Mouse (Mus musculus) bone marrow, adult 2 months (tissue): Measurements from ENCODE around the gene Ip6k3.

Source experiments
- CTCF ChIP-seq: fragments of 200-500 bp; IDR thresholded peaks from 2 replicates; pipeline ENCODE4 v1.5.1; 2011; ENCODE audit warnings: low read length, control low read depth; ENCODE audit not compliant: control insufficient read depth, insufficient read depth
- POLR2A ChIP-seq: fragments of 200-500 bp; IDR thresholded peaks from 2 replicates; pipeline ENCODE4 v1.6.1; 2011; ENCODE audit warnings: low read depth, mild to moderate bottlenecking, control low read depth, low read length, borderline replicate concordance; ENCODE audit not compliant: control insufficient read depth

GRCm38 (mm10) chr17:27154256-27154655 is 13.3 kb downstream of the Ip6k3 start:
- TF ChIP-seq POLR2A = no peak
- no peak for TF ChIP-seq CTCF
